Mouse (Mus musculus): ENCODE results near the gene Olfr885. TPM values are rescaled to one million over a fixed set of nuclear protein-coding genes. Genes with fewer than 3 reads are reported as not detected.

Olfr885 gene
- not detected in 2 replicates for total RNA-seq (2012; rRNA removed)

DNA sequence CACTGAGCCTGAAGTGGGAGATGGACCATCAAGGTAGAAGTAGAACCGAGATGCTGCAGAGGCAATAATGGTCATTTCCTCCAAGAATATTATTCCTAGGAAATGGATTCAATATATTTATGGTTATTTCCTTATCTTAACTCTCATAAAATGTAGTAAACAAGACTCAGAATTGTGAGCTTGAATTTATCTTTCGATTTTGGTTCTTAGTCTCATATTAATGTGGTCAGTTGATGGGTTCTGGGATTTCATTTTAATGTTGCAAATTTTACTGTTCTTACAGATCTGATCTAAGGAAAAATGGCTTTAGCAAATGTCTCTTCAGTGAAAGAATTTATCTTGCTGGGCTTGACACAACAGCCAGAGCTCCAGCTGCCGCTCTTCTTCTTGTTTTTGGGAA is at the start of gene Olfr885:
Gene Olfr885, plus strand, starts transcription at position 301 of the 400 bp plus-strand sequence.
- Histone ChIP-seq H3K9ac (ENCODE audit: insufficient read depth, low read depth, low read length, poor library complexity, severe bottlenecking) (no peak within 1 kb of the TSS), H3K4me1 (ENCODE audit: control insufficient read depth in 2 of 2, insufficient read depth in 2 of 2, low read length in 2 of 2, poor library complexity in 1 of 2) (no peaks in the 10 kb centered on the region), H3K4me3 (ENCODE audit: insufficient read depth in 1 of 2, low read depth in 1 of 2, low read length in 2 of 2, poor library complexity in 1 of 2, severe bottlenecking in 1 of 2) (no peak within 1 kb of the TSS), H3K36me3 (ENCODE audit: control insufficient read depth, insufficient read depth, low read length, poor library complexity, severe bottlenecking) (no peaks in the 10 kb centered on the region), H3K9me3 (ENCODE audit: control insufficient read depth, insufficient read depth, low read depth, low read length) (no peaks in the 10 kb centered on the region), H3K27ac (ENCODE audit: insufficient read depth, low read depth, low read length, poor library complexity, severe bottlenecking) (no peak within 1 kb of the TSS)
- TF ChIP-seq CHD2 (IDR thresholded peaks at IDR 0.05; ENCODE audit: low read depth, low read length) (no peak), HCFC1 (IDR thresholded peaks at IDR 0.05; ENCODE audit: borderline replicate concordance, insufficient read depth, low read length) (no peak), MAFK (IDR thresholded peaks at IDR 0.05; ENCODE audit: insufficient read depth, low read depth, low read length) (no peak), ZC3H11A (IDR thresholded peaks at IDR 0.05; ENCODE audit: borderline replicate concordance, low read depth, low read length) (no peak), ZNF384 (IDR thresholded peaks at IDR 0.05; ENCODE audit: low read depth, low read length) (no peak)
- in situ Hi-C loops (cut with MboI; ENCODE audit: low sequenced_read_pairs in 2 of 2, unreplicated experiment in 2 of 2) = no loop called here
- no peak for DNase-seq (ENCODE audit: low read depth, low spot score)

DNA sequence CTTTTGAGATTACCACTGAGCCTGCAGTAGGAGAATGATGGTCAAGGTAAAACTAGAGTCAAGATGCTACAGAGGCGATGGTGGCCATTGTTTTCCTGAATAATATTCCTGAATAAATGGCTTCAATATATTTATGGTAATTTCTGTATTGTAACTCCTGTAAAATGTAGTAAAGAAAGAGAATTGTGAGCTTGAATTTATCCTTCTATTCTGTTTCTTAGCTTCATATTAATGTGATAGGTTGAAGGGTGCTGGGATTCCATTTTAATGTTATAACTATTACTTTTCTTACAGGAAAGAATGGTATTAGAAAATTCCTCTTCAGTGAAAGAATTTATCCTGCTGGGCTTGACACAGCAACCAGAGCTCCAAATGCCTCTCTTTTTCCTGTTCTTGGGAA is 35.6 kb upstream of the Olfr885 start, which contains the start of gene Olfr883:
Gene Olfr883, plus strand, starts transcription at position 301 of the 400 bp plus-strand sequence.
- Histone ChIP-seq H3K9ac (ENCODE audit: insufficient read depth, low read depth, low read length, poor library complexity, severe bottlenecking) (no peak within 1 kb of the TSS), H3K4me1 (ENCODE audit: control insufficient read depth in 2 of 2, insufficient read depth in 2 of 2, low read length in 2 of 2, poor library complexity in 1 of 2) (no peaks in the 10 kb centered on the region), H3K9me3 (ENCODE audit: control insufficient read depth, insufficient read depth, low read depth, low read length) (no peaks in the 10 kb centered on the region), H3K36me3 (ENCODE audit: control insufficient read depth, insufficient read depth, low read length, poor library complexity, severe bottlenecking) (no peaks in the 10 kb centered on the region), H3K27ac (ENCODE audit: insufficient read depth, low read depth, low read length, poor library complexity, severe bottlenecking) (no peak within 1 kb of the TSS), H3K4me3 (ENCODE audit: insufficient read depth in 1 of 2, low read depth in 1 of 2, low read length in 2 of 2, poor library complexity in 1 of 2, severe bottlenecking in 1 of 2) (no peak within 1 kb of the TSS)
- in situ Hi-C loops (cut with MboI; ENCODE audit: low sequenced_read_pairs in 2 of 2, unreplicated experiment in 2 of 2) = no loop called here
- no peak for DNase-seq (ENCODE audit: low read depth, low spot score)
- TF ChIP-seq HCFC1 (IDR thresholded peaks at IDR 0.05; ENCODE audit: borderline replicate concordance, insufficient read depth, low read length) (no peak), ZNF384 (IDR thresholded peaks at IDR 0.05; ENCODE audit: low read depth, low read length) (no peak), ZC3H11A (IDR thresholded peaks at IDR 0.05; ENCODE audit: borderline replicate concordance, low read depth, low read length) (no peak), CHD2 (IDR thresholded peaks at IDR 0.05; ENCODE audit: low read depth, low read length) (no peak), MAFK (IDR thresholded peaks at IDR 0.05; ENCODE audit: insufficient read depth, low read depth, low read length) (no peak)

DNA sequence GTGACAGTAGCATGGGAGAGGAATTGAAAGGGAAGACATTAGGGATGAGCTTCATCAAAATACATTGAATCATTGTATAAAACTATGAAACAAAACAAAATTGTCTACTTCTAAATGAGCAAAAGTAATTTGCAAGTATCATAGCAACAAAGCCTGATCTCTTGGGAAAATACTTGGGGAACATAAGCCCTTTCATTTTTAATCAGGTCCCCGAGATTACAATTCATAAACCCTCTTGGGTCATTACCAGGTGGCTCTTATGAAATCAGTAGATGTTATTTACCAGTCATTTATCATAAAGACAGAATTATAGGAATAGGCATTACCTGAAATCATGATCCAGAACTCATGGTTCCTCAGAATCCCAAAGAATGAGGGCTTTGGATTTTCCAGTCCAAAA is 14.9 kb upstream of the Olfr885 start, which contains the start of gene Olfr884:
Gene Olfr884, plus strand, starts transcription at position 301 of the 400 bp plus-strand sequence.
- in situ Hi-C loops (cut with MboI; ENCODE audit: low sequenced_read_pairs in 2 of 2, unreplicated experiment in 2 of 2) = no loop called here
- H3K27ac ChIP-seq (ENCODE audit: insufficient read depth, low read depth, low read length, poor library complexity, severe bottlenecking) = no peak within 1 kb of the TSS
- no peak for TF ChIP-seq MAFK (IDR thresholded peaks at IDR 0.05; ENCODE audit: insufficient read depth, low read depth, low read length)
- TF ChIP-seq CHD2 (IDR thresholded peaks at IDR 0.05; ENCODE audit: low read depth, low read length) = no peak

DNA sequence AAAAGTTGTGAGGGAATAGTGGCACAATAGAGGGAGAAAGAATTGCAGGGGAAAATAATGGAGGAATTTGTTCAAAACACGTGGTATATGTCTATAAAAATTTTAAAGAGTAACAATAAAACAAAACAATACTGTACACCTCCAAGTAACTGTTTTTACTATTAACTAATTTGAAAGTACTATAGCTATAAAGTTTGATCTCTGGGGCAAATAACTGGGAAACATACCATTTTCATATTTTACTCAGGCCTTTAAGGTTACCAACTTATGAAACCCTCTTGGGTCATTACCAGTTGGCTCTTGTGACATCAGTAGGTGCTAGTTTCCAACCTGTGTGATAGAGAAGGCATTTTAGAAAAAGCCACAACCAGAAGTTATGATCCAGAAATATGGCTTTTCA is 22.6 kb downstream of the Olfr885 start, which contains the start of gene Olfr887:
Gene Olfr887, plus strand, starts transcription at position 301 of the 400 bp plus-strand sequence.
- no peaks in the 10 kb centered on the region for H3K4me1 ChIP-seq (ENCODE audit: control insufficient read depth in 2 of 2, insufficient read depth in 2 of 2, low read length in 2 of 2, poor library complexity in 1 of 2)
- TF ChIP-seq ZC3H11A (IDR thresholded peaks at IDR 0.05; ENCODE audit: borderline replicate concordance, low read depth, low read length) (no peak), HCFC1 (IDR thresholded peaks at IDR 0.05; ENCODE audit: borderline replicate concordance, insufficient read depth, low read length) (no peak), ZNF384 (IDR thresholded peaks at IDR 0.05; ENCODE audit: low read depth, low read length) (no peak), MAFK (IDR thresholded peaks at IDR 0.05; ENCODE audit: insufficient read depth, low read depth, low read length) (no peak), CHD2 (IDR thresholded peaks at IDR 0.05; ENCODE audit: low read depth, low read length) (no peak)
- no peak within 1 kb of the TSS for H3K9ac ChIP-seq (ENCODE audit: insufficient read depth, low read depth, low read length, poor library complexity, severe bottlenecking)
- no peak within 1 kb of the TSS for H3K27ac ChIP-seq (ENCODE audit: insufficient read depth, low read depth, low read length, poor library complexity, severe bottlenecking)
- no peaks in the 10 kb centered on the region for H3K9me3 ChIP-seq (ENCODE audit: control insufficient read depth, insufficient read depth, low read depth, low read length)
- no peak within 1 kb of the TSS for H3K4me3 ChIP-seq (ENCODE audit: insufficient read depth in 1 of 2, low read depth in 1 of 2, low read length in 2 of 2, poor library complexity in 1 of 2, severe bottlenecking in 1 of 2)
- H3K36me3 ChIP-seq (ENCODE audit: control insufficient read depth, insufficient read depth, low read length, poor library complexity, severe bottlenecking) = no peaks in the 10 kb centered on the region
- no peak for DNase-seq (ENCODE audit: low read depth, low spot score)
- in situ Hi-C loops (cut with MboI; ENCODE audit: low sequenced_read_pairs in 2 of 2, unreplicated experiment in 2 of 2) = no loop called here

More for the DNA sequence above, 14.9 kb upstream of the Olfr885 start, which contains the start of gene Olfr884:
- Histone ChIP-seq H3K36me3 (ENCODE audit: control insufficient read depth, insufficient read depth, low read length, poor library complexity, severe bottlenecking) (no peaks in the 10 kb centered on the region), H3K4me3 (ENCODE audit: insufficient read depth in 1 of 2, low read depth in 1 of 2, low read length in 2 of 2, poor library complexity in 1 of 2, severe bottlenecking in 1 of 2) (no peak within 1 kb of the TSS), H3K9ac (ENCODE audit: insufficient read depth, low read depth, low read length, poor library complexity, severe bottlenecking) (no peak within 1 kb of the TSS), H3K9me3 (ENCODE audit: control insufficient read depth, insufficient read depth, low read depth, low read length) (no peaks in the 10 kb centered on the region), H3K4me1 (ENCODE audit: control insufficient read depth in 2 of 2, insufficient read depth in 2 of 2, low read length in 2 of 2, poor library complexity in 1 of 2) (no peaks in the 10 kb centered on the region)
- no peak for DNase-seq (ENCODE audit: low read depth, low spot score)

DNA sequence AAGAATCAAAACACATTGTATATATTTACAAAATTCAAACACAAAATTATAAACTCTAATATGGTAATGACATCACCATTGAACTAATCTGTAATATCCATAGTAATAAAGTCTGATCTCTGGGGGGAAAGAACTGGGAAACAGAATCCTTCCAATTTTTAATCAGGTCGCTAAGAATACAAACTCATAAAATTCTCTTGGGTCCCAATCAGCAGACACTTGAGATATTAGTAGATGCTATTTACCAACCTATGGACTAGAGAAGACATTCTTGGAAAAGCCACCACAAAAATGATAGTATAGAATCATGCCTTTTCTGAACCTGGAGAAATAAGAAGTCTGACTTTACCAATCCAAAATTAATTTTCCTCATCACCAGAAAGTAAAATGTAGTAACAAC is 46.7 kb downstream of the Olfr885 start, which contains the start of gene Olfr888:
Gene Olfr888, plus strand, starts transcription at position 301 of the 400 bp plus-strand sequence.
- H3K36me3 ChIP-seq (ENCODE audit: control insufficient read depth, insufficient read depth, low read length, poor library complexity, severe bottlenecking) = no peaks in the 10 kb centered on the region
- no peak within 1 kb of the TSS for H3K9ac ChIP-seq (ENCODE audit: insufficient read depth, low read depth, low read length, poor library complexity, severe bottlenecking)
- DNase-seq (ENCODE audit: low read depth, low spot score) = no peak
- in situ Hi-C loops (cut with MboI; ENCODE audit: low sequenced_read_pairs in 2 of 2, unreplicated experiment in 2 of 2) = no loop called here
- H3K4me3 ChIP-seq (ENCODE audit: insufficient read depth in 1 of 2, low read depth in 1 of 2, low read length in 2 of 2, poor library complexity in 1 of 2, severe bottlenecking in 1 of 2) = no peak within 1 kb of the TSS
- no peak for TF ChIP-seq ZC3H11A (IDR thresholded peaks at IDR 0.05; ENCODE audit: borderline replicate concordance, low read depth, low read length)
- no peak for TF ChIP-seq MAFK (IDR thresholded peaks at IDR 0.05; ENCODE audit: insufficient read depth, low read depth, low read length)
- no peak for TF ChIP-seq CHD2 (IDR thresholded peaks at IDR 0.05; ENCODE audit: low read depth, low read length)
- TF ChIP-seq HCFC1 (IDR thresholded peaks at IDR 0.05; ENCODE audit: borderline replicate concordance, insufficient read depth, low read length) = no peak
- TF ChIP-seq ZNF384 (IDR thresholded peaks at IDR 0.05; ENCODE audit: low read depth, low read length) = no peak
- no peak within 1 kb of the TSS for H3K27ac ChIP-seq (ENCODE audit: insufficient read depth, low read depth, low read length, poor library complexity, severe bottlenecking)
- H3K9me3 ChIP-seq (ENCODE audit: control insufficient read depth, insufficient read depth, low read depth, low read length) = no peaks in the 10 kb centered on the region
- H3K4me1 ChIP-seq (ENCODE audit: control insufficient read depth in 2 of 2, insufficient read depth in 2 of 2, low read length in 2 of 2, poor library complexity in 1 of 2) = no peaks in the 10 kb centered on the region

All from ES-E14 (cell line).